Mouse (Mus musculus) heart, adult 2 months (tissue): ENCODE measurements around the gene Smarca4. TPM values are rescaled to one million over a fixed set of nuclear protein-coding genes. Genes with fewer than 3 reads are reported as not detected.

Source experiments
- DNase-seq, 2 experiments: peaks; one replicate each; pipeline ENCODE4 v3.0.0; 2021
- H3K27ac ChIP-seq: fragments of 200-600 bp; 2 replicates; pipeline ENCODE4 v1.8.1; 2022
- H3K27me3 ChIP-seq: fragments of 200-500 bp; 2 replicates; pipeline ENCODE4 v1.6.1; 2012; ENCODE audit warnings: mild to moderate bottlenecking, low read length, inconsistent platforms, mixed read lengths; ENCODE audit not compliant: control insufficient read depth, insufficient read depth
- H3K36me3 ChIP-seq: fragments of 200-500 bp; 2 replicates; pipeline ENCODE4 v1.6.1; 2012; ENCODE audit warnings: low read length, inconsistent platforms; ENCODE audit not compliant: control insufficient read depth, insufficient read depth
- H3K4me1 ChIP-seq: fragments of 200-500 bp; 2 replicates; pipeline ENCODE4 v1.6.1; 2011; ENCODE audit warnings: low read length; ENCODE audit not compliant: control insufficient read depth, insufficient read depth
- H3K4me3 ChIP-seq: fragments of 200-600 bp; 2 replicates; pipeline ENCODE4 v1.8.1; 2022
- H3K79me2 ChIP-seq: fragments of 200-500 bp; replicated peaks from 2 replicates; pipeline ENCODE4 v1.6.1; 2012; ENCODE audit warnings: mild to moderate bottlenecking, inconsistent platforms, low read length, moderate library complexity, mixed read lengths; ENCODE audit not compliant: control insufficient read depth, insufficient read depth
- H3K9ac ChIP-seq: fragments of 200-500 bp; 2 replicates; pipeline ENCODE4 v1.6.1; 2012; ENCODE audit warnings: low read depth, mild to moderate bottlenecking, control low read depth, inconsistent platforms, low read length, mixed read lengths
- CTCF ChIP-seq: fragments of 200-600 bp; IDR thresholded peaks from 2 replicates; pipeline ENCODE4 v1.8.1; 2022; ENCODE audit warnings: antibody characterized with exemption, mild to moderate bottlenecking, moderate library complexity
- EP300 ChIP-seq: fragments of 200-500 bp; IDR thresholded peaks from 2 replicates; pipeline ENCODE4 v1.6.1; 2011; ENCODE audit warnings: low read depth, low read length, control low read depth; ENCODE audit not compliant: insufficient read depth
- POLR2A ChIP-seq: fragments of 200-500 bp; IDR thresholded peaks from 2 replicates; pipeline ENCODE4 v1.6.1; 2011; ENCODE audit warnings: mild to moderate bottlenecking, low read depth, low read length, control low read depth; ENCODE audit not compliant: insufficient read depth
- WGBS: fragments of 180-500 bp; shearing (Covaris S2); methylation state at CpG from one replicate; pipeline ENCODE4 v1.1.7; 2018; 5-methylcytosine and 5-hydroxymethylcytosine counted together
- intact Hi-C: fragments of 180-260 bp; cut with DNase I; formaldehyde crosslinking; loops from one replicate; pipeline ENCODE4 v1.15.1; 2025
- polyA plus RNA-seq: library from polyadenylated mRNA; depleted of rRNA; stranded (reverse); fragments of >200 nt; gene quantifications from 2 replicates; pipeline ENCODE4 v1.2.3, GENCODE M21; 2012
- total RNA-seq, 2 experiments: library from RNA; stranded (reverse); gene quantifications; 2 replicates each; pipeline ENCODE4 v1.2.3; 2021

Gene Smarca4
- total and polyA plus RNA-seq, 3 experiments, result 21.5 to 47.0 (median 43.5) TPM

GRCm38 (mm10) chr9:21594838-21595237, 21.1 kb upstream of the Smarca4 start:
- Histone ChIP-seq H3K9ac (no peak overlapping the region), H3K79me2 (no peaks in the 10 kb centered on the region; the same call in 1 of the 2 replicates), H3K4me3 (no peak overlapping the region), H3K4me1 (peaks cover 9% of the 10 kb centered on the region), H3K27ac (no peak overlapping the region), H3K36me3 (no peaks in the 10 kb centered on the region; the same call in 1 of the 2 replicates), H3K27me3 (no peaks in the 10 kb centered on the region)
- DNase-seq, result no peak
- TF ChIP-seq POLR2A (no peak), CTCF (no peak), EP300 (no peak)
- 65% methylated on average over 2 of the region's 2 CpGs for WGBS
- intact Hi-C loops, result no loop called here

GRCm38 (mm10) chr9:21598198-21598597, 17.8 kb upstream of the Smarca4 start:
- Histone ChIP-seq H3K4me3 (no peak overlapping the region), H3K36me3 (no peaks in the 10 kb centered on the region; the same call in 1 of the 2 replicates), H3K27me3 (no peaks in the 10 kb centered on the region), H3K9ac (no peak overlapping the region), H3K4me1 (peaks cover 7% of the 10 kb centered on the region), H3K79me2 (no peaks in the 10 kb centered on the region; the same call in 1 of the 2 replicates), H3K27ac (no peak overlapping the region)
- TF ChIP-seq CTCF (peak; percentile 49), EP300 (no peak)
- intact Hi-C loops, result no loop called here
- no peak for DNase-seq
- 36% methylated on average over 2 of the region's 2 CpGs for WGBS

DNA sequence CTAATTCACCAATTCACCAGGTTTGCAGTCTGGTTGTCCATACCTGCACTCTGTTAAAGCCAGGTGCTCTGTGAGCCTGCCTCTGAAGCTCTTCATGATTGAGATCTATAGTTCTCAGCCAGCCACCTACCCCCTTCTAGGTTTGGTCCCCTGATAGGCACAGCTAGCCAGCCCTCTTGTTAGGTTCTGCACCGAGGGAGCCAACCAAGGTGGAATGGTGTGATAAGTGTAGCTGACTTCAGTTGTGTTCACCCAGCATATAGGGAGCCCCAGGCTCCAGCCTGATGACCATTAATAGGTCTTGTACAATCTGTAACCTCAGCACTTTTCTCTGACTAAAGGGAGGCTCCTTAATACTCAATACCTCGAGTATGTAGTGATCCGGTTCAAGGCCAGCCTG, 15.8 kb upstream of the Smarca4 start:
- WGBS, result 70% methylated on average over 3 of the region's 3 CpGs
- intact Hi-C loops, result loop anchor here (5.0 kb wide), 1 partner anchor 202 kb away; no protein-coding TSS in a partner anchor
- no peak overlapping the region for H3K9ac ChIP-seq

GRCm38 (mm10) chr9:21601073-21601472, 14.9 kb upstream of the Smarca4 start:
- Histone ChIP-seq H3K79me2 (no peaks in the 10 kb centered on the region), H3K4me1 (0 out of 2 replicates have a peak, but pooled peaks cover 1% of the 10 kb centered on the region), H3K27ac (no peak overlapping the region), H3K4me3 (no peak overlapping the region), H3K9ac (no peak overlapping the region), H3K36me3 (no peaks in the 10 kb centered on the region), H3K27me3 (no peaks in the 10 kb centered on the region)
- TF ChIP-seq POLR2A (no peak), EP300 (no peak), CTCF (no peak)
- WGBS, result 84% methylated on average over 2 of the region's 2 CpGs
- intact Hi-C loops, result loop anchor here (5.0 kb wide), 1 partner anchor 201 kb away; no protein-coding TSS in a partner anchor
- no peak for DNase-seq

More for the DNA sequence above, 15.8 kb upstream of the Smarca4 start:
- TF ChIP-seq CTCF (no peak), POLR2A (no peak), EP300 (no peak)
- Histone ChIP-seq H3K4me3 (no peak overlapping the region), H3K27ac (no peak overlapping the region), H3K36me3 (no peaks in the 10 kb centered on the region), H3K4me1 (0 out of 2 replicates have a peak, but pooled peaks cover 1% of the 10 kb centered on the region), H3K27me3 (no peaks in the 10 kb centered on the region), H3K79me2 (no peaks in the 10 kb centered on the region)
- no peak for DNase-seq

DNA sequence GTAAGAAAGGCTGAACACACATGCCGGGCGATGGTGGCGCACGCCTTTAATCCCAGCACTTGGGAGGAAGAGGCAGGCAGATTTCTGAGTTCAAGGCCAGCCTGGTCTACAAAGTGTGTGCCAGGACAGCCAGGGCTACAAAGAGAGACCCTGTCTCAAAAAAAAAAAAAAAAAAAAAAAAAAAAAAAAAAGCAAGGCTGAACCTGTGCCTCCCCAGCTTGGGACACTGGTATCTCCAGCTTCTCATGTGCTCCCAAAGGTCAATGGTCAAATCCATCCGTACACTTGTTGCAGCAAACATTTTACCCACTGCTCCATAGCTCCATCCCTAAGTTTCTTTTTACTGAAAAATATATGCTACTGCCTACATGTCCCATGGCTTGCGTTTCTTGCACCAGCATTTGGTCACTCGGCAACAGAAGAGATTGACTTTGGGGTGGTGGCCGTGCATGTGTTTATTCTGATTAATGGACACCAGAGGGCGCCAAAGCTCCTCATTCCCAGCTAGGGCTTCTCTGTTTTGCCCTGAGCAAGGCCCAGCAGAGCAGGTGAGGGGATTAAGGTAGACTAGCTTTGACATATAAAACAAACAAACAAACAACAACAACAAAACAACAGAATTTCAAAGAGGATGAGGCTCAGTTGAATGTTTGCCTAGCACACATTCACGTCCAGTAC, 14.1 kb upstream of the Smarca4 start:
- Histone ChIP-seq H3K79me2 (no peaks in the 10 kb centered on the region), H3K27me3 (no peaks in the 10 kb centered on the region), H3K36me3 (no peaks in the 10 kb centered on the region), H3K4me1 (0 out of 2 replicates have a peak, but pooled peaks cover 1% of the 10 kb centered on the region), H3K4me3 (no peak overlapping the region), H3K27ac (no peak overlapping the region), H3K9ac (no peak overlapping the region)
- intact Hi-C loops, result loop anchor here (2.0 to 5.0 kb wide), 2 partner anchors 200 to 267 kb away; no protein-coding TSS in a partner anchor
- WGBS, result 53% methylated on average over 10 of the region's 10 CpGs
- TF ChIP-seq EP300 (0 out of 2 replicates have a peak, but pooled peaks have one; percentile 75), CTCF (peak; percentile 89), POLR2A (no peak)
- peak; percentile 65 for DNase-seq

DNA sequence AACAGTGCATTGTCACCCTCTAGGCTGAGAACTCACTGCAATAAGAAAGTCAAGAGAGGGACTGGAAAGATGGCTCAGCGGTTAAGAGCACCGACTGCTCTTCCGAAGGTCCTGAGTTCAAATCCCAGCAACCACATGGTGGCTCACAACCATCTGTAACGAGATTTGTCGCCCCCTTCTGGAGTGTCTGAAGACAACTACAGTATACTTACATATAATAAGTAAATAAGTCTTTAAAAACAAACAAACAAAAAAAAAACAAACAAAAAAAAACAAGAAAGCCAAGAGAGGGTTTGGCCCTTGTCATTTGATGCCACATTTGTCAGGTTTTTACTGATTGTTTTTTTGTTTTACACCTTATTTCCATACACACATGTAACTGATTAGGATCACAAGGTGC, 11.8 kb upstream of the Smarca4 start:
- TF ChIP-seq CTCF, result 0 out of 2 replicates have a peak, but pooled peaks have one; percentile 24
- TF ChIP-seq POLR2A, result no peak
- TF ChIP-seq EP300, result no peak
- no peaks in the 10 kb centered on the region for H3K36me3 ChIP-seq
- intact Hi-C loops, result loop anchor here (5.0 kb wide), 1 partner anchor 198 kb away; no protein-coding TSS in a partner anchor

More for the DNA sequence above, 11.8 kb upstream of the Smarca4 start:
- DNase-seq, result no peak
- Histone ChIP-seq H3K9ac (no peak overlapping the region), H3K27me3 (no peaks in the 10 kb centered on the region), H3K27ac (no peak overlapping the region), H3K4me1 (0 out of 2 replicates have a peak, but pooled peaks cover 1% of the 10 kb centered on the region), H3K79me2 (no peaks in the 10 kb centered on the region), H3K4me3 (no peak overlapping the region)
- WGBS, result 69% methylated on average over 5 of the region's 5 CpGs
